Mouse (Mus musculus) heart, embryonic 11.5 days (tissue): ENCODE results near the gene Garem2. TPM values are rescaled to one million over a fixed set of nuclear protein-coding genes. Genes with fewer than 3 reads are reported as not detected.

Experiments used
- ATAC-seq: fragments of 200-750 bp; cut with Nextera tagmentation; replicated peaks from 2 replicates; pipeline ENCODE4 v1.8.0; 2017; ENCODE audit warnings: moderate library complexity; ENCODE audit not compliant: insufficient number of reproducible peaks, low FRiP score, low TSS enrichment
- H3K27ac ChIP-seq: fragments of 300-500 bp; sonication (generic); 2 replicates; pipeline ENCODE4 v1.5.1; 2014; ENCODE audit warnings: mild to moderate bottlenecking, low read depth, low read length
- H3K27me3 ChIP-seq: fragments of 300-500 bp; sonication (generic); 2 replicates; pipeline ENCODE4 v1.6.1; 2014; ENCODE audit warnings: mild to moderate bottlenecking, low read length, mixed read lengths; ENCODE audit not compliant: control insufficient read depth, insufficient read depth
- H3K36me3 ChIP-seq: fragments of 300-500 bp; sonication (generic); 2 replicates; pipeline ENCODE4 v1.6.1; 2014; ENCODE audit warnings: mild to moderate bottlenecking, low read length, moderate library complexity, mixed read lengths; ENCODE audit not compliant: control insufficient read depth, insufficient read depth
- H3K4me1 ChIP-seq: fragments of 300-500 bp; sonication (generic); 2 replicates; pipeline ENCODE4 v1.6.1; 2014; ENCODE audit warnings: low read length; ENCODE audit not compliant: control insufficient read depth, insufficient read depth
- H3K4me2 ChIP-seq: fragments of 300-500 bp; sonication (generic); 2 replicates; pipeline ENCODE4 v1.6.1; 2014; ENCODE audit warnings: mild to moderate bottlenecking, moderate library complexity
- H3K4me3 ChIP-seq: fragments of 300-500 bp; sonication (generic); 2 replicates; pipeline ENCODE4 v1.5.1; 2014; ENCODE audit warnings: low read depth, low read length
- H3K9ac ChIP-seq: fragments of 300-500 bp; sonication (generic); 2 replicates; pipeline ENCODE4 v1.6.1; 2014; ENCODE audit warnings: mild to moderate bottlenecking, low read depth, low read length, moderate library complexity
- H3K9me3 ChIP-seq: fragments of 300-500 bp; sonication (generic); replicated peaks from 2 replicates; pipeline ENCODE4 v1.6.1; 2016; ENCODE audit warnings: low read length; ENCODE audit not compliant: control insufficient read depth
- WGBS: fragments of 180-500 bp; shearing (Covaris S2); extraction: QIAGEN DNeasy Blood & Tissue Kit; methylation state at CpG from one replicate; pipeline ENCODE4 v1.1.7; 2014; ENCODE audit not compliant: insufficient replicate concordance; 5-methylcytosine and 5-hydroxymethylcytosine counted together
- polyA plus RNA-seq: library from polyadenylated mRNA; unstranded; fragments of >200 nt; fragmentation: Nextera tagmentation; extraction: Ambion mirVana; gene quantifications from 2 replicates; pipeline ENCODE4 v1.2.1, GENCODE M21; 2014

The Garem2 gene
- polyA plus RNA-seq, 1 experiment from 2014 or later: 0.21 TPM

GRCm38 (mm10) chr5:30115718-30116117, 10.8 kb downstream of the Garem2 start:
- no peaks in the 10 kb centered on the region for H3K9me3 ChIP-seq
- H3K36me3 ChIP-seq: peaks cover 23% of the 10 kb centered on the region
- 15% methylated on average over 10 of the region's 10 CpGs for WGBS
- H3K4me1 ChIP-seq: peaks cover 4% of the 10 kb centered on the region
- no peak overlapping the region for H3K4me2 ChIP-seq
- ATAC-seq: no peak
- no peak overlapping the region for H3K9ac ChIP-seq
- H3K4me3 ChIP-seq: no peak overlapping the region
- peaks cover 51% of the 10 kb centered on the region for H3K27me3 ChIP-seq
- H3K27ac ChIP-seq: no peak overlapping the region

GRCm38 (mm10) chr5:30118018-30118417, 13.1 kb downstream of the Garem2 start:
- WGBS: 93% methylated on average over 1 of the region's 1 CpGs
- no peak overlapping the region for H3K4me2 ChIP-seq
- no peak for ATAC-seq
- no peaks in the 10 kb centered on the region for H3K9me3 ChIP-seq
- no peak overlapping the region for H3K9ac ChIP-seq
- no peak overlapping the region for H3K4me3 ChIP-seq
- H3K36me3 ChIP-seq: peaks cover 36% of the 10 kb centered on the region
- H3K4me1 ChIP-seq: peaks cover 4% of the 10 kb centered on the region; the same call in 1 of the 2 replicates
- H3K27ac ChIP-seq: no peak overlapping the region
- peaks cover 35% of the 10 kb centered on the region for H3K27me3 ChIP-seq

GRCm38 (mm10) chr5:30119163-30119562, 14.2 kb downstream of the Garem2 start:
- Histone ChIP-seq H3K4me3 (no peak overlapping the region), H3K4me2 (no peak overlapping the region), H3K9ac (no peak overlapping the region), H3K27ac (no peak overlapping the region), H3K27me3 (peaks cover 24% of the 10 kb centered on the region), H3K9me3 (no peaks in the 10 kb centered on the region), H3K36me3 (peaks cover 44% of the 10 kb centered on the region), H3K4me1 (peaks cover under 1% of the 10 kb centered on the region; the same call in 1 of the 2 replicates)
- WGBS: 89% methylated on average over 6 of the region's 6 CpGs
- no peak for ATAC-seq

- H3K36me3 ChIP-seq: peaks cover 54% of the 10 kb centered on the region
- peaks cover 15% of the 10 kb centered on the region for H3K27me3 ChIP-seq
- no peak overlapping the region for H3K4me2 ChIP-seq
- no peak overlapping the region for H3K27ac ChIP-seq
- H3K4me3 ChIP-seq: no peak overlapping the region
- H3K4me1 ChIP-seq: no peaks in the 10 kb centered on the region
- 79% methylated on average over 7 of the region's 7 CpGs for WGBS
- H3K9me3 ChIP-seq: no peaks in the 10 kb centered on the region
- ATAC-seq: no peak
- H3K9ac ChIP-seq: no peak overlapping the region
Measured at GRCm38 (mm10) chr5:30120106-30120505, 15.1 kb downstream of the Garem2 start.

GRCm38 (mm10) chr5:30122481-30122880, 17.5 kb downstream of the Garem2 start:
- Histone ChIP-seq H3K36me3 (peaks cover 63% of the 10 kb centered on the region), H3K9ac (no peak overlapping the region), H3K4me2 (no peak overlapping the region), H3K9me3 (no peaks in the 10 kb centered on the region), H3K27ac (no peak overlapping the region), H3K4me1 (no peaks in the 10 kb centered on the region), H3K4me3 (no peak overlapping the region), H3K27me3 (no peaks in the 10 kb centered on the region)
- WGBS: 90% methylated on average over 6 of the region's 6 CpGs
- ATAC-seq: no peak

- Histone ChIP-seq H3K4me3 (no peak overlapping the region), H3K9ac (no peak overlapping the region), H3K27me3 (no peaks in the 10 kb centered on the region), H3K36me3 (peaks cover 55% of the 10 kb centered on the region), H3K9me3 (no peaks in the 10 kb centered on the region), H3K27ac (no peak overlapping the region), H3K4me2 (no peak overlapping the region), H3K4me1 (no peaks in the 10 kb centered on the region)
- no peak for ATAC-seq
- WGBS: 61% methylated on average over 5 of the region's 5 CpGs
Measured at GRCm38 (mm10) chr5:30125587-30125986, 20.6 kb downstream of the Garem2 start.

- no peak overlapping the region for H3K9ac ChIP-seq
- no peak overlapping the region for H3K27ac ChIP-seq
- no peak overlapping the region for H3K4me2 ChIP-seq
- no peak overlapping the region for H3K4me3 ChIP-seq
- H3K9me3 ChIP-seq: no peaks in the 10 kb centered on the region
- peaks cover 53% of the 10 kb centered on the region for H3K36me3 ChIP-seq
- no peaks in the 10 kb centered on the region for H3K27me3 ChIP-seq
- WGBS: 78% methylated on average over 7 of the region's 7 CpGs
- no peaks in the 10 kb centered on the region for H3K4me1 ChIP-seq
- ATAC-seq: no peak
Measured at GRCm38 (mm10) chr5:30126756-30127155, 21.8 kb downstream of the Garem2 start.

- Histone ChIP-seq H3K9ac (no peak overlapping the region), H3K27me3 (no peaks in the 10 kb centered on the region), H3K4me1 (no peaks in the 10 kb centered on the region), H3K36me3 (peaks cover 52% of the 10 kb centered on the region), H3K4me3 (no peak overlapping the region), H3K27ac (no peak overlapping the region), H3K9me3 (no peaks in the 10 kb centered on the region), H3K4me2 (no peak overlapping the region)
- 90% methylated on average over 13 of the region's 13 CpGs for WGBS
- ATAC-seq: no peak
Measured at GRCm38 (mm10) chr5:30127921-30128597, 23.1 kb downstream of the Garem2 start.

- no peak overlapping the region for H3K4me2 ChIP-seq
- no peak overlapping the region for H3K27ac ChIP-seq
- whole genome bisulfite sequencing: 93% methylated on average over 6 of the region's 6 CpGs
- no peak overlapping the region for H3K9ac ChIP-seq
- peaks cover 48% of the 10 kb centered on the region for H3K36me3 ChIP-seq
- no peaks in the 10 kb centered on the region for H3K9me3 ChIP-seq
- H3K27me3 ChIP-seq: no peaks in the 10 kb centered on the region
- H3K4me1 ChIP-seq: no peaks in the 10 kb centered on the region
- H3K4me3 ChIP-seq: no peak overlapping the region
- ATAC-seq: no peak
Measured at GRCm38 (mm10) chr5:30128680-30129079, 23.7 kb downstream of the Garem2 start.
